9 mouse cellular contexts compared by ENCODE assay signal in genomic region chr6:136721925-136722324, GRCm38 (mm10). TPM values are rescaled to one million over a fixed set of nuclear protein-coding genes. Genes with fewer than 3 reads are reported as not detected.
DNase-seq lines count a peak whose midpoint lies in the region; ATAC-seq and TF ChIP-seq lines count a peak whose summit lies in the region.
"Had no signal": no experiment of that assay in that cellular context is flagged by ENCODE, and none has a peak within 500 bp of the region (broad histone marks: within the 10 kb centered on the region; RNA-seq: fewer than 3 reads in every experiment).

No protein-coding gene starts in this region.

- ATAC-seq in hindbrain, embryonic 14.5 days (ENCODE audit: low FRiP score) = no peak
- no peak for ATAC-seq in hindbrain, embryonic 16.5 days
- no peak for ATAC-seq in neural tube, embryonic 11.5 days (ENCODE audit: insufficient read depth, low FRiP score, low TSS enrichment)

- no peaks in the 10 kb centered on the region for H3K4me1 ChIP-seq in hindbrain, embryonic 14.5 days (replicated peaks; ENCODE audit: control insufficient read depth, insufficient read depth, low read length)
- H3K4me1 ChIP-seq in hindbrain, embryonic 16.5 days (ENCODE audit: control insufficient read depth, insufficient read depth, low read depth, low read length) = no peaks in the 10 kb centered on the region
- H3K4me1 ChIP-seq in neural tube, embryonic 11.5 days (ENCODE audit: control insufficient read depth, insufficient read depth, low read length) = no peaks in the 10 kb centered on the region
- H3K4me1 ChIP-seq: liver, embryonic 13.5 days had no signal

- peak; percentile 61 for DNase-seq in hindbrain, embryonic 14.5 days (ENCODE audit: low spot score)
- peak; percentile 60 for DNase-seq in ES-CJ7 (ENCODE audit: low read depth, low spot score)
- DNase-seq in c-Kit-positive CD71-positive TER-119-positive erythroid progenitor cells, embryonic 14.5 days (ENCODE audit: low spot score) = peak; percentile 7
- DNase-seq in gastrocnemius, adult 2 months = peak; percentile 68
- peak; percentile 21 for DNase-seq in left cerebral cortex, adult 11 months (ENCODE audit: low spot score)
- peak; percentile 61 for DNase-seq in neural tube, embryonic 11.5 days (ENCODE audit: low spot score)
- DNase-seq in thymus, postnatal 14 days = peak; percentile 72
- DNase-seq: liver, embryonic 13.5 days had no signal

- H3K27ac ChIP-seq in hindbrain, embryonic 14.5 days = no peak overlapping the region
- H3K27ac ChIP-seq in hindbrain, embryonic 16.5 days (ENCODE audit: low read depth, low read length) = no peak overlapping the region
- no peak overlapping the region for H3K27ac ChIP-seq in gastrocnemius, adult 2 months
- no peak overlapping the region for H3K27ac ChIP-seq in neural tube, embryonic 11.5 days (ENCODE audit: low read depth, low read length)
- H3K27ac ChIP-seq: liver, embryonic 13.5 days had no signal

- no peaks in the 10 kb centered on the region for H3K9me3 ChIP-seq in hindbrain, embryonic 14.5 days (ENCODE audit: control insufficient read depth, low read length)
- no peaks in the 10 kb centered on the region for H3K9me3 ChIP-seq in hindbrain, embryonic 16.5 days (ENCODE audit: control insufficient read depth, low read length)
- no peaks in the 10 kb centered on the region for H3K9me3 ChIP-seq in neural tube, embryonic 11.5 days (ENCODE audit: control insufficient read depth, low read length)
- H3K9me3 ChIP-seq: liver, embryonic 13.5 days had no signal

- peak; percentile 82 for TF ChIP-seq CTCF in gastrocnemius, adult 2 months (IDR thresholded peaks at IDR 0.05)

- no peak overlapping the region for H3K4me2 ChIP-seq in hindbrain, embryonic 14.5 days (replicated peaks)
- H3K4me2 ChIP-seq in hindbrain, embryonic 16.5 days (ENCODE audit: low read length) = no peak overlapping the region
- H3K4me2 ChIP-seq in neural tube, embryonic 11.5 days (ENCODE audit: low read depth) = no peak overlapping the region
- H3K4me2 ChIP-seq: liver, embryonic 13.5 days had no signal

- no peaks in the 10 kb centered on the region for H3K36me3 ChIP-seq in hindbrain, embryonic 14.5 days (replicated peaks; ENCODE audit: control insufficient read depth, insufficient read depth)
- H3K36me3 ChIP-seq in hindbrain, embryonic 16.5 days (ENCODE audit: control insufficient read depth, insufficient read depth, low read length) = no peaks in the 10 kb centered on the region
- no peaks in the 10 kb centered on the region for H3K36me3 ChIP-seq in neural tube, embryonic 11.5 days (ENCODE audit: control insufficient read depth, insufficient read depth, low read length)
- H3K36me3 ChIP-seq: liver, embryonic 13.5 days had no signal

- no peak overlapping the region for H3K9ac ChIP-seq in hindbrain, embryonic 14.5 days
- H3K9ac ChIP-seq in hindbrain, embryonic 16.5 days (ENCODE audit: low read depth, low read length) = no peak overlapping the region
- no peak overlapping the region for H3K9ac ChIP-seq in neural tube, embryonic 11.5 days (ENCODE audit: low read length)
- H3K9ac ChIP-seq: liver, embryonic 13.5 days had no signal

- 62% methylated on average over 6 of the region's 6 CpGs for WGBS in hindbrain, embryonic 14.5 days
- 66% methylated on average over 6 of the region's 6 CpGs for WGBS in hindbrain, embryonic 16.5 days
- 65% methylated on average over 6 of the region's 6 CpGs for WGBS in neural tube, embryonic 11.5 days

- no peak overlapping the region for H3K4me3 ChIP-seq in hindbrain, embryonic 14.5 days (replicated peaks; ENCODE audit: low read length)
- no peak overlapping the region for H3K4me3 ChIP-seq in hindbrain, embryonic 16.5 days (ENCODE audit: low read length)
- H3K4me3 ChIP-seq in gastrocnemius, adult 2 months = no peak overlapping the region
- no peak overlapping the region for H3K4me3 ChIP-seq in neural tube, embryonic 11.5 days (ENCODE audit: low read depth, low read length)
- H3K4me3 ChIP-seq: liver, embryonic 13.5 days had no signal

- intact Hi-C loops in gastrocnemius, adult 2 months (cut with DNase I) = loop anchor here (1.0 to 5.0 kb wide), 2 partner anchors 102 to 300 kb away; no protein-coding TSS in a partner anchor

- H3K27me3 ChIP-seq in hindbrain, embryonic 14.5 days (ENCODE audit: control insufficient read depth, insufficient read depth, low read length) = no peaks in the 10 kb centered on the region
- no peaks in the 10 kb centered on the region for H3K27me3 ChIP-seq in hindbrain, embryonic 16.5 days (replicated peaks; ENCODE audit: control insufficient read depth, insufficient read depth, low read length)
- no peaks in the 10 kb centered on the region for H3K27me3 ChIP-seq in neural tube, embryonic 11.5 days (ENCODE audit: control insufficient read depth, insufficient read depth, low read length)
- H3K27me3 ChIP-seq: liver, embryonic 13.5 days had no signal

RNA-seq across cellular contexts. Expression of gene Gucy2c, which starts 59.6 kb away (rescaled TPM):
- polyA plus RNA-seq in hindbrain, embryonic 14.5 days (2014; fragmentation: Nextera tagmentation; extraction: Ambion mirVana) = 0.05 TPM in 2 replicates
- 0.10 and 0.19 TPM in 2 replicates for polyA plus RNA-seq in hindbrain, embryonic 16.5 days (2015; fragmentation: Nextera tagmentation; extraction: Ambion mirVana)
- total RNA-seq in gastrocnemius, adult 2 months (2021) = not detected
- 0.30 and 0.40 TPM in 2 replicates for polyA plus RNA-seq in neural tube, embryonic 11.5 days (2014; fragmentation: Nextera tagmentation; extraction: Ambion mirVana)

Comparison
In these comparisons a context has a peak if more than half of its experiments do, and no peak if none do; other contexts are left out.
1. DNase-seq: peak in every context shown above with its lines; median percentile 72 in thymus, postnatal 14 days; 68 in gastrocnemius, adult 2 months; 61 in hindbrain, embryonic 14.5 days; 61 in neural tube, embryonic 11.5 days; 60 in ES-CJ7; 21 in left cerebral cortex, adult 11 months; 7 in c-Kit-positive CD71-positive TER-119-positive erythroid progenitor cells, embryonic 14.5 days.